Mouse (Mus musculus) telencephalon, adult 2 months (tissue): ENCODE measurements around the gene Chchd6.

Source experiments
- DNase-seq: peaks from one replicate; pipeline ENCODE4 v3.0.0-alpha.2; 2011; ENCODE audit warnings: low read depth, low spot score

The Chchd6 gene

DNA sequence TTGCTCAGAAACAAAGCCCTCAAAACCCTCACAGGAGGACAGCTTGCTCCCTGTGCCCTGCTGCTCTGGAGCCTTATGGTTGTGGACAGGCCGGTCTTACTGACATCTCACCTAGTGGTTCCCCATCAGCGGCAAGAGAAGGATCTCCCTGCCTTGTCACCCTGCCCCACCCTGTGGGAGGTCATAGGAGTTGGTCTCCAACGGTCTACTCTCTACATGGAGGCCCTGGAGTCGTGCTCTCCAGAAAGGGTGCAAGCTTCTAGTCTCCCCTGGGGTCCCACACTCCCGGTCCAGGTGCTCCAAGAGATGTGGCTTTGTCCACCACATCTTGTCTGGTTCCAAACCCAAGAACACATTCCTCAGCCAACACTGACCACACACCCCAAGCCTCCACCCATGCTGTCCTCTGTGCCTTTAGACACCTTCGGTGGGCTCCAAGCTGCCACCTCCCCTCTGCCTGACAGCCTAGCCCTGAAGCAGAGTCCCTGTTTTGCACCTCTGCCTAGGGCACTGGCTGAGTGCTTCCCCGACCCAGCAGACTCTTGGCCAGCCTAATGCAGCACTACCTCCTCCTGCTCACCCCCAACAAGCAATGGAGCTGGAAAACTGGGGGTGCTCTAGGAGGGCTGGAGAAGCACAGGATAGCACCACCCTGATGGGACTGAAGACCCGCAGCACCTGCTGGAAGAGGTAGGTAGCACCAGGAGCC lies 234.6 kb downstream of the Chchd6 start:
- DNase-seq = no peak

DNA sequence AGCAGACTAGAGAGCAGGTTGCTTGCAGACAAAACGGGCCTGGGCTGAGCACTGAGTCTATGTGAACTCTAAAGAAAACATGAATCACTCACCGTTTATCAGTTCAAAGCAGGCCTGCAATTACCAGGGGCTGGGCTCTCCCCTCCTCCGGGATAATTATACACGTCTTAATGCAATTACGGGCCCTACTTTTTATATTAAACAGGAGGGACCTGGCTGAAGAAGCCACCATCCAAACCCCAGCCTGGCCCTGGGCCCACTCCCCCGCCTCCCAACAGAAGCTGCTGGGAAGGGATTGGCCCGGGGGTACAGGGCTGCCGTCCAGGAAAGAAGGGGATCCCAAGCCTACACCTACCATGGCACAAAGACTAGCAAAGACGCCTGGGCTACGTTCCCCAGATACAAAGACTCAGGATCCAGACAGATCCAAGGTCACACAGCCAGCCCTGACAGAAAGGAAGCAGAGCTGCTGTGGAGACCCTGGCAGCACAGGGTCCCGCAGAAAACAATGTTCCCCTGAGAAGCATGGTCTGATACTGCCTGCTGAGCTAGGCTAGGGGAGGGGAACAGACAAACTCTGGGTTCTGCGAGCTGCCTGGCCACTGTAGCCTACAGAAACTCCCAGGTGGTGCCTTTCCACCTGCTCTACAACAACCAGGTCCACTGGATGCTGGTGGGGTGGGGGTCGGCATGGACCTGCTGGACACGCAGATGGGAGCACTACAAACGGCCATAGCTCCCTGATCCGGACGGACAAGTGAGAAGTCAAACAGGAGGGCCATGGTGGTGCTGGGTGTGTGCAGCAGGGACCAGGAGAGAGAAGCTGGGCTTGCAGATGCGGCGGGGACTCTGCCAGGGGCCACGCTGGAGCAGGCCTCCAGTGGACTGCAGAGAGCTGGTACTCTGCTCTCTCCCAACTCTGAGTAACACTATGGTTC lies 235.4 kb downstream of the Chchd6 start:
- no peak for DNase-seq

DNA sequence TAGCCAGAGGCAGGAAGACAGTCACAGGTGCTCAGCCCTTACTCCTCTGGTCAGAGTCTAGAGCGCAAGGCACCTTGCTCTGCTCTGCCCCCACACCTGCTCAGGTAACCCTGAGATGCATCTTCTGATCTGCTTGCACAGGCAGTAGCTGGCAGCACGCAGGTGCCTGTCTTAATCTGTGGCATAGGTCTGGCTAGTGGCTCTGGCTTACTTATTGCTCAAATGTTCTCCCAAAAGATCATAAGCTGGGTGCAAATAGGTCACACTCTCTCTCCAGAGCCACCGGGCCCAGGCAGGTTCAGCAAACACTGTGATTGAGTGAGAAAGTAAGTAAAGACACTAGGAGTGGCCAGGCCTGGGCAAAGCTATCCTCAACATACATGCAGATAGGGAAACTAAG lies 236.3 kb downstream of the Chchd6 start:
- no peak for DNase-seq

DNA sequence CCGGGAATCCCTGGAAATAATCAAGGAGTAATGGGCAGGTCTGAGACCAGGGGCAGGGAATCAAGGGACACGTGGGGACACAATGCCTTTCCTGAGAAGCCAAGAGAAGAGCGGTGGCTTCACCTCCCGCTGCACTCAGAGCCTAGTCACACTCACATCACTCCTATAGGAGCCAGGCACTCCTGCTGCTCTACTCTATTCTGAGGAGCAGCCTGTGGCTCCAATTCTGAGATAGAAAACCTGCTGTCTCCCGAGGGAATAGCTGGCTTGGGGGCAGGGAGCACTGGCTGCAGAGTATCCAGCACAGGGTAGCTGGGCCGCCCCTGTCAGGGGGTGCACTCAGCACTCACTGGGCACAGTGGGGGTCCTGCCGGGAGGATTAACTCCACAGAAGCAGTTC lies 239.8 kb downstream of the Chchd6 start:
- DNase-seq = no peak

DNA sequence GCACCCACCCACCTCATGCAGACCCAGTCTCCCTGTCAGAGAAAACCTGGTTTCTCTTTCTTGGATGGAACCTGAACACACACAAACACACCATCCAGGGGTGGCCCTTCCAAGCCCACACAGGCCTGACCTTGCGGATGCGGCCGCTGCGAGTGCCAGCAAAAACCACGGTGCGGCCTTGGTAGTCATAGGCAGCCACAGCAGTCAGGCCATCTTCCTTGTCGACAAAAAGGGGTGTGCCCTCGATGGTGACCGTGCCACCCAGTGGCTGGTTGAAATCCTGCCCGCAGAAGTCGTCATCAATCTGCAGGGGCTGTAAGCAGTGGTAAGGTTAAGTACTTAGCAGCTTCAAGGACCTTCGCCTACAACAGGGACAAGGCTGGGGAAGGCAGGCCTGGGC lies 240.7 kb downstream of the Chchd6 start:
- no peak for DNase-seq

DNA sequence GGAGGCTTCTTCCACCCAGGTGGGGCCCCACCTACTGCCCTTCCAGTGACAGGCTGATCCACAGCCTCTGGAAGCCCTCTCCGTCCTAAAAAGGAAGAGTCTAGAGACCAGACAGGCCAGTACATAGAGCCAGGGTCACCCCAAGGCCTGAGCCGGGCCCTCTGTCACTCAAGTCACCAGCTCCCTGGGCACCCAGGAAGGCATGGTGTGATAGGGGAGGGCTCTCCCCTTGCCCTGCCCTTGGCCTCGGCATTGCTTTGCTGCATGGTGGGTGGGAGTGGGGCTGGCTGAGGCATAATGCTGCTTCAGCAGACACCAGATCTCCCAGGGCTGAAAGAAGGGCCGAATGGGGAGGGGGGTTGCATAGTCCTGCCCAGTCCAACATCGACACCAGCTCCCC lies 241.4 kb downstream of the Chchd6 start:
- DNase-seq = no peak

DNA sequence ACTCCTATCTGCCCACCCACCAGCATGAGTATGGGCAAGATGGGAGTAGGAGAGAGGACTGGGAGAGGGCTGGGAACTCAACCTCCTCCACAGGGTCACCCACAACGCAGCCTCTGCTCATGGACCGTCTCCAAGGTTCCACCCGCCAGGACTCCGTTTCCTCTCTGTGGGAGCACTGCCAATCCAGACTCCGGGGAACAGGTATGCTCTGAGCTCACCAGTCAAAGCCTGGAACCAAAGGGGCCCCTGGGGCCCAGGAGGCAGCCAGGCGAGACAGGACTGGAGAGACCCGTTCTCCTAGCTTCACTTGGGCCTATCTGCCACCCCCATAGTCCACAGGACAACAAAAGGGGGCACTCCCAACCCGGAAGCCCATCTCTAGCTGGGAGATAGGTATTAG lies 242.4 kb downstream of the Chchd6 start:
- DNase-seq = no peak

DNA sequence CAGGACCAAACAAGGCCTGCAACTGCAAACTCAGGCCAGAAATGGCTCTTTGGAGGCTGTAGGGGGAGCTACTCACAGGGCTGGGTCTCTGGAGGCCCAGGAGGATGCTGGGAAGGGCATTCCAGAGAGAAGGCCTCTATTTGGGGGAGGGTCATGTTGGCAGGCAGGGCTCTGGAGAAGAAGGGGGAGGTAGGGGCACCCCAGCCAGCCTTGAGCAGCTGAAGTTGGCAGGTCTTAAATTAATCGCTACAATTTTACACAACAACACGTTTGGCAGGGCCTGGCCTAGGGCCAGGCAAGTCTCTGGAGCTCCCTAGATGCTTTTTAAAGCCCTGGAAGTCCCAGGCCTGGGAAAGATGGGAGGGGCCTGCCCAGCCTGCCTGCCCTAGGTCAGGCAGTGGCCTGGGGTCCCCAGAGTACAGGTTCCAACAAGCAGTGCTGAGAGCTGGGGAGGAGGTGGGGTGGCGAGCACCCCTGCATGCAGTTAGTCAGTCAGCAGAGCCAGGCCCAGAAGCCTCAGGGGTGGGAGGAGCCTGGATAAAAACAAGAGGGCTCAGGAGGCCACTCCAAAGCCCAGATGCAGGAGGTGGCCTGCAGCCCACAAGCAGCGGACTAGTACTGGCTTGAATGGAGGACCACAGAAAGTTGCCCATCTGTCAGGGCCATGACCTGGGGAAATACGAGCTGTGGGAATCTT lies 243.9 kb downstream of the Chchd6 start:
- no peak for DNase-seq

DNA sequence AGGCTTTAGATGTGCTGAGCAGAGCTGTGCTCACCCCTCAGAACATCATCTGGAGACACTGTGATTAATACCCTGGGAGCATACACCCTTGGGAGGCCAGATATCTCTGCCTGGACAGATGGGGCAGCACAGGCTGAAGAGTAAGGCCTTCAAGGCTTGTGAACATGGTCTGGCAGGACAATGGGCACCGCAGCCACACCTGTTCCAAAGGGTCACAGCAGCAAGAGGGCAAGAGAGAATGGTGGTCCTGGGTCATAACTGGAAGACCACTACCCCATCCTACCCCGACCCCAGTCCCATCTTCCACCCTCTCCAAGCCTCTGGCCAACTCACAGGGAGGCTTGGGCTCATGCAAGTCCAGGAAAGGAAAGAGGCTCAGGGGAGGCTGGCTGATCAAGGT lies 244.9 kb downstream of the Chchd6 start:
- DNase-seq = no peak

DNA sequence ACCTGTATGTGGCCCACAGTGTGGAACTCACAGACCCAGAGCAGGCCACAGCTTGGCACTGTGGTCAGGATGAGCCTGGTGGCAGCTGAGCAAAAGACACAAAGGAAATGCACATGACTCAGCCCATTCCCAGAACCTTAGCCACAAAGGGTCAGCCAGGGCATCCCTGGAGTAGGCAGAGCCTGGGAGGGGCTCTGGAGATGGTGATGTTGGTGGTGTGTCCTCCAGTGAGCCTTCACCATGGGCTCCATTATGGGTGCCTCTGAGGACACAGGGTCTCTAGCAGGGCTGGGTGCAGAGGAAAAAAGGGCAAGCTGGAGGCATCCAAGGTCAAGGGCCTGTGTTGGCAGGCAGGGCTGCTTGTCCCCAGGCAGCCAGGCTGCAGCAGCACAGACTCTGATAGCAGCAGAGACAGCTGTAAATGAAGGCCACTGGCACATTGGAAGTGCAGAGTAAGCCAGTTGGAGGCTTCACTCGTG lies 245.4 kb downstream of the Chchd6 start:
- no peak for DNase-seq

DNA sequence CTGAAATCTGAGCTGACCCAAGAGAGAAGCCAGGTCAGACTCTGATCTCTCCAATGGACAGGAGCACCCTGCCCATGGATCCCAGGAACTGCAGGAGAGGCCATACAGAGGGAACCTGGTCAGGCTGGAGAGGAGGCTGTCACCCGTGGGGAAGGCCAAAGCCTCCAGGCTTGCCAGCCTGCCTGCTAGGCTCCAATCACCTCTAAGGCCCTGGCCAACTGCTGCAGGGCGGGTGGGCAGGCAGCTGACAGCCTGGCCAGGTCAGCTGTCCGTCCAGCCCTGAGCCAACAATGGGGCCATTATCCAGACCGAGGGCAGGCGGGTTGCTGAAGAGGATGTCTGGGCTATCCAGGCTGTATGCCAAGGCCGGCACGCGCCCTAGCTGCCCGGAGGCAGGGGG lies 247.1 kb downstream of the Chchd6 start:
- DNase-seq = no peak

DNA sequence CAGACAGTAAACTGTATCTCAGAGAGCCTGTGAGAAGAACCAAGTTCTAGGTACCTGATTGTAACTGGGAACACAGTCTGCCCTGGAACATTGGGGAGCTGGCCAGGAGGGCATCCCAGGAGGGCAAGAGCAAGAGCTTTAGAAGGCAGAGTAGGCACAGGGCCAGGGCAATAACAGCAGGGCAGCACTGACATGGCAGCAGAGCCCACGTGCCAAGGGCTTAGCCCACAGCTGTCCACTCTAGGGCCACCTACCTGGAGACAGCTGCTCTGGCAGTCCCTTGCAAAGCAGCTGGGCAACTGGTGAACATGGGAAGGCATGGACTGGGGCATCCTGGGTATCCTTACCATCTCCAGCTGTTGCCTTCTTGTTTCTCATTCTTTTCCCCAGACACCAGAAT lies 247.7 kb downstream of the Chchd6 start:
- no peak for DNase-seq

DNA sequence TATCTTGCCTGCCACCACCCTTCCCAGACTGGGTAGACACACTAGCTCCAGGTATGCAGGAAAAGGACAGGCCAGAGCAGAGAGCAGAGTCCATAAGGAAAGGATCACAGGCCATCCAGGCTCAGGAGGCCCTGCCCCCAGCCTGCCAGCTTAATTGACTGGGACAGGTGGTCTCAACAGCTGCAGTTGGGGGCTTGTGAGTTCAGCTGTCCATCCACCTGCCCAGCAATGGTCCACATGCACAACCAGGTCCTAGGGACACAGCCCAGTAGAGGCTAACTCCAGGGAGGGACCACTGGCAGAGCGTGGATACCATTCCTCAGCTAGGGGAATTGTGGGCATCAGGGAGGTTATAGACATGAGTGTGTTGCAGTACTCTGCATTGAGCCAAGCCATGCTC lies 249.6 kb downstream of the Chchd6 start:
- no peak for DNase-seq

DNA sequence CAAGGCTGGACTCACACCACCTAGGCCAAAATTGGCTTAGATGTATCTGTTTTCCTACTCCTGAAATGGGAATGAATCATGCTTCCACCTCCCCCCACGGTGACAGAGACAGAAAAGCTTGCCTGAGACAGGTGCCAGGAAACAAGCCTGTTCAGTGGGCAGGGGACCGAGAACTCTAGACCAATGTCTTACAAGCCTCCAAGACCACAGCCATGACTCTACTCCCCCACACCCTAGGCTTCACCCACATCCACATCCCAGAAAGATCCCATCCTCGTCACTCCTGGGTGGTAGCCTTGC lies 250.0 kb downstream of the Chchd6 start:
- DNase-seq = no peak

DNA sequence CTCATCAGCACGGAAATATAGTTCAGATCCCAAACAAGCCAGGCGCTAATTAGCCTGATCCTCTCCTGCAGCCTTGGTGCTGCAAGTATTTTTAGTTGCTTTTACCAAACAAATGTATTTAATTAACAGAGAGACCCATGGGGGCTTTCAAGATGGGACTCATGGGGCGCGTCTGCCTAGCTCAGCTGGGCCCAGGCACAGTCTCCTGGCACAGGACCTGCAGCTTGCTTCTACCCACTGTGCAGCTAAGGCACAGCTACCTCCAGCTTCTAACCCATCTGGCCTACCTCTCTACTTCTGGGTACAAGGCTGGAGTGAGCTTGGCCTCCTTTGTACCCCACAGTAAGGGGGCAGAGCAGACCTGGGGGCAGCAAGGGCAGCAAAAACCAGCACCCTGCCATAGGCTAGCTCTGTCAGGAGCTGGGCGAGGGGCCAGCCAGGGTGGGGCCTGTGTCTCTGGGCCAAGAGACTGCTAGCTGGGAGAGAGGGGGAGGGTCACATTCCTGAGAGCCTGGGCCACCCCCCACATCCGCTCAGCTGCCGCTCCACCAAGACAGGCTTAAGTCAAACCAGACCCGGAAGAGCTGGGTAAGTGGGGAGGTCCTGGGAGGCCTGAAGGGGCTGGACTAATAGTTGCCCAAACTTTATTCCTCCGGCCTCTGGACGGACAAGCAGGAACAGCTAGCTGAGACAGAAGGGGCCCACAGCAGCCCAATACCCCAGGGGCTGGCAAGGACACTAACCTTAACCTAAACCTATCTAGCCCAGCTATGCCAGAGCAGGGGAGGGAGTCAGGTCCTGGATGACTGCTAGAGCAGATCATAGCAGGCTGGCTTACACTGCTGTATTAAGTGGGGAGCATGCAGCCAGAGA lies 250.6 kb downstream of the Chchd6 start:
- no peak for DNase-seq

DNA sequence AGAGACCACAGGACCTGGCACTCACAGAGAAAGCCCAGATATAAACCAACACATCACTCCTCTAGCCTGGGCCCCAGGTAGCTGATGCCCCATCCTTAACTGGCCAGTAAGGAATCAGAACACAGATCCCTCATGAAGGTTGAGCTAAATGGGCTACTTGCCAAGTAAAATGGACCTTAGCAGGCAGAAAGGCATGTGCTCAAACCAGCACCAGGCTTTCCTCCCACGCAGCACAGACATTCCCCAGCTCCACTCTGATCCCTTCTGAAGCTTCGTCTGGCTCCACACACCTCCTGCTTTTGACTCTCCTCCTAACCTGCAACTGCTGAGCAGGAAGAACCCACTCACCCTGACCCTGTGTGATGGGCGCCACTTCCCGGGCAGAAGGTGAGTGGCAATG lies 253.5 kb downstream of the Chchd6 start:
- no peak for DNase-seq

DNA sequence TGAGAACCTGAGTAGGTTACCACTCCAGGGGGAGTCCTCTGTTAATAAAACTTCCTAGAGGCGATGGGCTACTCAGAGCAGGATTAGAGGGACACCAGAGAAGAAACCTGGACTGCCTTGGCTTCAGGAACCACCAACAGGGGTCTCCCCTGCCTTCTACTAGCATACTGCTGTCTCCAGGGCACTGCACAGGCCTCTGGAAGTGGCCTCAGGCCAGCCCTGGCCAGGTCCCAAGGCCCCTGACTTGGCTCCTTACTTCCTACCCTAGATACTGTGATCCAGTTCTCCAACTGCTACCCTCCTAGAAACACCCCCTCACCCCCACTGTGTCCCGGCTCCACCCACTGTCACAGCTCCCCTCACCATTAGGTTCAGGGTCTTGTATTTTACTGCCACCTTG lies 256.0 kb downstream of the Chchd6 start:
- DNase-seq = no peak

DNA sequence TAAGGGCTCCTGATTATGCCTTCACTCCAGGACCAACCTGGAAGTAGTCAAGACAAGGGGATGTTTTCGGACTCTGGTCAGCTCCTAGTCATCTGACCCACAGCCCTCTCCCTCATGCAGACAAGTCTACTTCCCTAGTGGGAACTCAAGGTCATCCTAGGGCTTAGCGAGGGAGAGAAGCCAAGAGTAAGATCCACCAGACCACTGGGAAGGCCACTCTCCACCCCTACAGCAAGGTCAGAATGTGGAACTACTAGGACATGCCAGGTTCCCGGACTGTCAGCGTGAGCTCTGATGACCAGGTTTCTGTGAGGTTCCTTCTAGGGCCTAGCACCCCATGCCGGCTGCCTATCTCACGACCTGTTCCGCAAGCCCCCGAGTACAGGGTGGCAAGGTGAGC lies 256.7 kb downstream of the Chchd6 start:
- DNase-seq = no peak

DNA sequence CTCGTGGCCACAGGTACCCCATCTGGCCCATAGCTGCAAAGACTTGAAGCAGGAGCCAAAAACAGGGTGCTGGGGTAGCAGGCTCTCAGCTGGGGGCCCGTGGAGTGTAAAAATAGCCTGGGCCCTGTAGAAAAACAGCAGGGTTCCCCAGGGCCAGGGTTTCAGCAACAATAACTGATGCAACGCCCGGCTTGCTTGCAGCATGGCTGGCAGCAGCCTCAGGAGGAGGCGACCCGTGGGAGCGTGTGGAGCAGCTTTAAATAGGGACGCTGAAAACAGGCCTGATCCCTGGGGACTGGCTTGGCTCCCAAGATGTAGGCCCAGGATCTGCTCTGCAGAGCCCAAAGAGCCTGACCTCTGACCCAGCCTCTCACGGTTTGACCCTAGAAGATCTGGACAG lies 257.9 kb downstream of the Chchd6 start:
- DNase-seq = no peak

DNA sequence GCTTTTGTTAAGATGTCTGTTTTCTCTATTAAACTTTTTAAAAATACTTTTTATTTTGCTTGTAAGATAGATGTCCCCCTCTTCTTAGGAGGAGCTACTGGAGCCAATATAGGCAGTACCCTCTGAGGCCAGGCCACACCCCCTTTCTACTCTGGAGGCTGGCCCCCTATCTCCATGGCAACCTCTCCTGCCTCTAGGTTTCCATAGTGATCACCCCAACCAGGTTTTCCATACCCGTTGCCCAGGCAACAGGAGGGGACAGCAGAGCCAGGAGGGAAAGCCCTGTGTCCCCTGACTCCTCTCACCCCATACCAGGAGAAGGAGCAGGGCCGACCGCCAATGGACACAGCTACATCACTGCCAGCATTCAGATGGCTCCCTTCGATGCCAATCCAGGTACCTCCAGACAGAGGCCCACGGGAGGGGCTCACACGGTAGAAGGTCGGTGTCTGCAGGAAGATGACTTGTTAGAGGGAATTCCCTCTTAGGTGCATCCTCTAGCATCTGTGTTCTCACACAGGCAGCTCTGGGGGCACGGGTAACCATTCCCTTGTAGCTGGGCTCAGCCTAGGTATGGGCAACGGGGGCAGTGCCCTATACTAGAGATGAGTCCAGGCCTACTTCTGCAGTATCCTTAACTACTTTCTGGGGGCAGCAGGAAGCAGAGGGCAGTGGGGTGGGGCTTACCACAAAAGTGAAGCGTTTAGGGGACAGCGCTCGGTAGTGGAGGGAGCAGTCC lies 261.3 kb downstream of the Chchd6 start:
- DNase-seq = no peak
